Mouse (Mus musculus): ENCODE data around the gene Gng4. TPM values are rescaled to one million over a fixed set of nuclear protein-coding genes. Genes with fewer than 3 reads are reported as not detected.
"Not testable (repeated sequence)": the region's sequence is repeated elsewhere in the genome, so short reads cannot be mapped to it uniquely, and the experiment has no call there.

The Gng4 gene
- total and polyA plus RNA-seq, 2 experiments from 2014 or later = 0.22 TPM; not detected in 1

- 20% methylated on average over 5 of the region's 5 CpGs for WGBS
- H3K9me3 ChIP-seq (replicated peaks; ENCODE audit: control insufficient read depth, low read length) = no peaks in the 10 kb centered on the region
- DNase-seq (ENCODE audit: low spot score) (no peak), ATAC-seq (ENCODE audit: insufficient read depth, low read depth) (no peak)
- H3K4me3 ChIP-seq (ENCODE audit: low read depth, low read length) = no peak overlapping the region
- no peaks in the 10 kb centered on the region for H3K36me3 ChIP-seq (replicated peaks; ENCODE audit: control insufficient read depth, insufficient read depth, low read length)
- no peak overlapping the region for H3K9ac ChIP-seq (replicated peaks; ENCODE audit: low read depth, low read length)
- H3K4me2 ChIP-seq (ENCODE audit: low read depth, low read length) = no peak overlapping the region
- H3K4me1 ChIP-seq (ENCODE audit: control insufficient read depth, insufficient read depth) = no peaks in the 10 kb centered on the region
- TF ChIP-seq CTCF (IDR thresholded peaks at IDR 0.05; ENCODE audit: low read depth) = no peak
- TF ChIP-seq EP300 (IDR thresholded peaks at IDR 0.05; ENCODE audit: low read depth) = no peak
- H3K27ac ChIP-seq (ENCODE audit: low read depth) = no peak overlapping the region
- H3K27me3 ChIP-seq (ENCODE audit: control insufficient read depth, insufficient read depth, low read length) = no peaks in the 10 kb centered on the region
Observed at GRCm38 (mm10) chr13:13795166-13795832, 11.4 kb downstream of the Gng4 start.

- no peak overlapping the region for H3K4me3 ChIP-seq (ENCODE audit: low read depth, low read length)
- H3K4me1 ChIP-seq (ENCODE audit: control insufficient read depth, insufficient read depth) = no peaks in the 10 kb centered on the region
- H3K27me3 ChIP-seq (ENCODE audit: control insufficient read depth, insufficient read depth, low read length) = no peaks in the 10 kb centered on the region
- H3K9ac ChIP-seq (replicated peaks; ENCODE audit: low read depth, low read length) = no peak overlapping the region
- no peaks in the 10 kb centered on the region for H3K36me3 ChIP-seq (replicated peaks; ENCODE audit: control insufficient read depth, insufficient read depth, low read length)
- no peak for TF ChIP-seq EP300 (IDR thresholded peaks at IDR 0.05; ENCODE audit: low read depth)
- TF ChIP-seq CTCF (IDR thresholded peaks at IDR 0.05; ENCODE audit: low read depth) = no peak
- no peaks in the 10 kb centered on the region for H3K9me3 ChIP-seq (replicated peaks; ENCODE audit: control insufficient read depth, low read length)
- ATAC-seq (ENCODE audit: insufficient read depth, low read depth) (no peak), DNase-seq (ENCODE audit: low spot score) (no peak)
- H3K4me2 ChIP-seq (ENCODE audit: low read depth, low read length) = no peak overlapping the region
- WGBS = 73% methylated on average over 1 of the region's 1 CpGs
- no peak overlapping the region for H3K27ac ChIP-seq (ENCODE audit: low read depth)
Observed at GRCm38 (mm10) chr13:13796082-13796481, 12.2 kb downstream of the Gng4 start.

GRCm38 (mm10) chr13:13797816-13798215 lies 14.0 kb downstream of the Gng4 start:
- H3K9ac ChIP-seq (replicated peaks; ENCODE audit: low read depth, low read length); H3K27me3 ChIP-seq (ENCODE audit: control insufficient read depth, insufficient read depth, low read length); H3K9me3 ChIP-seq (replicated peaks; ENCODE audit: control insufficient read depth, low read length); ATAC-seq (ENCODE audit: insufficient read depth, low read depth); H3K4me3 ChIP-seq (ENCODE audit: low read depth, low read length); H3K36me3 ChIP-seq (replicated peaks; ENCODE audit: control insufficient read depth, insufficient read depth, low read length); DNase-seq (ENCODE audit: low spot score); H3K27ac ChIP-seq (ENCODE audit: low read depth); H3K4me2 ChIP-seq (ENCODE audit: low read depth, low read length); H3K4me1 ChIP-seq (ENCODE audit: control insufficient read depth, insufficient read depth): not testable (repeated sequence)
- WGBS = 85% methylated on average over 12 of the region's 12 CpGs

- Histone ChIP-seq H3K4me3 (ENCODE audit: low read depth, low read length) (no peak overlapping the region), H3K27ac (ENCODE audit: low read depth) (no peak overlapping the region), H3K9me3 (replicated peaks; ENCODE audit: control insufficient read depth, low read length) (no peaks in the 10 kb centered on the region), H3K27me3 (ENCODE audit: control insufficient read depth, insufficient read depth, low read length) (no peaks in the 10 kb centered on the region), H3K4me1 (ENCODE audit: control insufficient read depth, insufficient read depth) (no peaks in the 10 kb centered on the region), H3K9ac (replicated peaks; ENCODE audit: low read depth, low read length) (no peak overlapping the region), H3K36me3 (replicated peaks; ENCODE audit: control insufficient read depth, insufficient read depth, low read length) (no peaks in the 10 kb centered on the region), H3K4me2 (ENCODE audit: low read depth, low read length) (no peak overlapping the region)
- no peak for ATAC-seq (ENCODE audit: insufficient read depth, low read depth)
- 62% methylated on average over 8 of the region's 8 CpGs for WGBS
- DNase-seq (ENCODE audit: low spot score) = no peak
- TF ChIP-seq CTCF (IDR thresholded peaks at IDR 0.05; ENCODE audit: low read depth) = no peak
- TF ChIP-seq EP300 (IDR thresholded peaks at IDR 0.05; ENCODE audit: low read depth) = no peak
Observed at GRCm38 (mm10) chr13:13798775-13799174, 14.9 kb downstream of the Gng4 start.

GRCm38 (mm10) chr13:13808337-13809132 lies 24.7 kb downstream of the Gng4 start:
- H3K4me2 ChIP-seq (ENCODE audit: low read depth, low read length) = no peak overlapping the region
- ATAC-seq (ENCODE audit: insufficient read depth, low read depth) (no peak), DNase-seq (ENCODE audit: low spot score) (no peak)
- H3K27ac ChIP-seq (ENCODE audit: low read depth) = no peak overlapping the region
- no peak overlapping the region for H3K9ac ChIP-seq (replicated peaks; ENCODE audit: low read depth, low read length)
- no peak for TF ChIP-seq CTCF (IDR thresholded peaks at IDR 0.05; ENCODE audit: low read depth)
- TF ChIP-seq EP300 (IDR thresholded peaks at IDR 0.05; ENCODE audit: low read depth) = no peak
- H3K4me1 ChIP-seq (ENCODE audit: control insufficient read depth, insufficient read depth) = no peaks in the 10 kb centered on the region
- no peak overlapping the region for H3K4me3 ChIP-seq (ENCODE audit: low read depth, low read length)
- 35% methylated on average over 11 of the region's 11 CpGs for WGBS
- no peaks in the 10 kb centered on the region for H3K36me3 ChIP-seq (replicated peaks; ENCODE audit: control insufficient read depth, insufficient read depth, low read length)
- H3K27me3 ChIP-seq (ENCODE audit: control insufficient read depth, insufficient read depth, low read length) = no peaks in the 10 kb centered on the region
- H3K9me3 ChIP-seq (replicated peaks; ENCODE audit: control insufficient read depth, low read length) = no peaks in the 10 kb centered on the region
